Mouse (Mus musculus): ENCODE measurements at regions not wholly inside any gene's neighbourhood (a gene's known extent, or its start where the extent isn't known, plus 50 kb on each side); places are given as distances from the start of the nearest gene placed in this dataset.

- Histone ChIP-seq H3K9ac (ENCODE audit: low read depth, low read length, severe bottlenecking) (no peak overlapping the region), H3K27ac (replicated peaks; ENCODE audit: low read depth, low read length) (no peak overlapping the region), H3K36me3 (ENCODE audit: control insufficient read depth, insufficient read depth, low read length) (no peaks in the 10 kb centered on the region), H3K4me1 (ENCODE audit: control insufficient read depth, insufficient read depth, low read length) (0 out of 2 replicates have a peak, but pooled peaks cover 2% of the 10 kb centered on the region), H3K4me3 (replicated peaks; ENCODE audit: low read length) (no peak overlapping the region), H3K4me2 (replicated peaks; ENCODE audit: low read depth, low read length, severe bottlenecking) (no peak overlapping the region), H3K27me3 (ENCODE audit: control insufficient read depth, insufficient read depth, low read length) (no peaks in the 10 kb centered on the region), H3K9me3 (ENCODE audit: control insufficient read depth, low read length) (no peaks in the 10 kb centered on the region)
- DNase-seq (ENCODE audit: low spot score): no peak
- no peak for ATAC-seq (ENCODE audit: low FRiP score, low read depth)
- WGBS: 74% methylated on average over 4 of the region's 4 CpGs
- no peak for TF ChIP-seq POLR2A (IDR thresholded peaks at IDR 0.05; ENCODE audit: borderline replicate concordance, extremely low read depth, insufficient read depth, insufficient read length)
Observed at GRCm38 (mm10) chr17:88173354-88174032, 108.4 kb upstream of the Fbxo11 start.

GRCm38 (mm10) chr17:88174242-88174679 is 109.2 kb upstream of the Fbxo11 start:
- ATAC-seq (ENCODE audit: low FRiP score, low read depth) (peak; percentile 68), DNase-seq (ENCODE audit: low spot score) (peak; percentile 75)
- no peaks in the 10 kb centered on the region for H3K36me3 ChIP-seq (ENCODE audit: control insufficient read depth, insufficient read depth, low read length)
- TF ChIP-seq POLR2A (IDR thresholded peaks at IDR 0.05; ENCODE audit: borderline replicate concordance, extremely low read depth, insufficient read depth, insufficient read length): no peak
- H3K4me3 ChIP-seq (replicated peaks; ENCODE audit: low read length): no peak overlapping the region
- H3K4me1 ChIP-seq (ENCODE audit: control insufficient read depth, insufficient read depth, low read length): 0 out of 2 replicates have a peak, but pooled peaks cover 2% of the 10 kb centered on the region
- 56% methylated on average over 10 of the region's 10 CpGs for WGBS
- no peaks in the 10 kb centered on the region for H3K9me3 ChIP-seq (ENCODE audit: control insufficient read depth, low read length)
- H3K27me3 ChIP-seq (ENCODE audit: control insufficient read depth, insufficient read depth, low read length): no peaks in the 10 kb centered on the region
- H3K4me2 ChIP-seq (replicated peaks; ENCODE audit: low read depth, low read length, severe bottlenecking): peak overlapping the region; percentile 4; the same call in 1 of the 2 replicates
- H3K27ac ChIP-seq (replicated peaks; ENCODE audit: low read depth, low read length): peak overlapping the region; percentile 63
- H3K9ac ChIP-seq (ENCODE audit: low read depth, low read length, severe bottlenecking): no peak overlapping the region

GRCm38 (mm10) chr17:88175951-88176623 is 111.0 kb upstream of the Fbxo11 start:
- WGBS: 84% methylated on average over 4 of the region's 4 CpGs
- ATAC-seq (ENCODE audit: low FRiP score, low read depth) (no peak), DNase-seq (ENCODE audit: low spot score) (no peak)
- no peak overlapping the region for H3K4me3 ChIP-seq (replicated peaks; ENCODE audit: low read length)
- H3K9ac ChIP-seq (ENCODE audit: low read depth, low read length, severe bottlenecking): no peak overlapping the region
- 0 out of 2 replicates have a peak, but pooled peaks cover 2% of the 10 kb centered on the region for H3K4me1 ChIP-seq (ENCODE audit: control insufficient read depth, insufficient read depth, low read length)
- H3K27ac ChIP-seq (replicated peaks; ENCODE audit: low read depth, low read length): no peak overlapping the region
- no peaks in the 10 kb centered on the region for H3K36me3 ChIP-seq (ENCODE audit: control insufficient read depth, insufficient read depth, low read length)
- TF ChIP-seq POLR2A (IDR thresholded peaks at IDR 0.05; ENCODE audit: borderline replicate concordance, extremely low read depth, insufficient read depth, insufficient read length): no peak
- no peaks in the 10 kb centered on the region for H3K9me3 ChIP-seq (ENCODE audit: control insufficient read depth, low read length)
- H3K27me3 ChIP-seq (ENCODE audit: control insufficient read depth, insufficient read depth, low read length): no peaks in the 10 kb centered on the region
- no peak overlapping the region for H3K4me2 ChIP-seq (replicated peaks; ENCODE audit: low read depth, low read length, severe bottlenecking)

- TF ChIP-seq POLR2A (IDR thresholded peaks at IDR 0.05; ENCODE audit: borderline replicate concordance, extremely low read depth, insufficient read depth, insufficient read length): no peak
- WGBS: 86% methylated on average over 5 of the region's 5 CpGs
- Histone ChIP-seq H3K36me3 (ENCODE audit: control insufficient read depth, insufficient read depth, low read length) (no peaks in the 10 kb centered on the region), H3K9ac (ENCODE audit: low read depth, low read length, severe bottlenecking) (no peak overlapping the region), H3K27ac (replicated peaks; ENCODE audit: low read depth, low read length) (no peak overlapping the region), H3K4me1 (ENCODE audit: control insufficient read depth, insufficient read depth, low read length) (no peaks in the 10 kb centered on the region), H3K4me2 (replicated peaks; ENCODE audit: low read depth, low read length, severe bottlenecking) (no peak overlapping the region), H3K9me3 (ENCODE audit: control insufficient read depth, low read length) (no peaks in the 10 kb centered on the region), H3K4me3 (replicated peaks; ENCODE audit: low read length) (no peak overlapping the region), H3K27me3 (ENCODE audit: control insufficient read depth, insufficient read depth, low read length) (no peaks in the 10 kb centered on the region)
- no peak for ATAC-seq (ENCODE audit: low FRiP score, low read depth)
- no peak for DNase-seq (ENCODE audit: low spot score)
Observed at GRCm38 (mm10) chr17:88190735-88191134, 125.6 kb upstream of the Fbxo11 start.

- H3K4me2 ChIP-seq (replicated peaks; ENCODE audit: low read depth, low read length, severe bottlenecking): no peak overlapping the region
- H3K27ac ChIP-seq (replicated peaks; ENCODE audit: low read depth, low read length): no peak overlapping the region
- H3K4me1 ChIP-seq (ENCODE audit: control insufficient read depth, insufficient read depth, low read length): no peaks in the 10 kb centered on the region
- no peaks in the 10 kb centered on the region for H3K9me3 ChIP-seq (ENCODE audit: control insufficient read depth, low read length)
- no peaks in the 10 kb centered on the region for H3K27me3 ChIP-seq (ENCODE audit: control insufficient read depth, insufficient read depth, low read length)
- DNase-seq (ENCODE audit: low spot score) (no peak), ATAC-seq (ENCODE audit: low FRiP score, low read depth) (no peak)
- WGBS: 88% methylated on average over 2 of the region's 2 CpGs
- H3K4me3 ChIP-seq (replicated peaks; ENCODE audit: low read length): no peak overlapping the region
- no peak overlapping the region for H3K9ac ChIP-seq (ENCODE audit: low read depth, low read length, severe bottlenecking)
- no peak for TF ChIP-seq POLR2A (IDR thresholded peaks at IDR 0.05; ENCODE audit: borderline replicate concordance, extremely low read depth, insufficient read depth, insufficient read length)
- H3K36me3 ChIP-seq (ENCODE audit: control insufficient read depth, insufficient read depth, low read length): no peaks in the 10 kb centered on the region
Observed at GRCm38 (mm10) chr17:88191444-88191843, 126.4 kb upstream of the Fbxo11 start.
